Mouse (Mus musculus): ENCODE results near the gene Gstt4. TPM values are rescaled to one million over a fixed set of nuclear protein-coding genes. Genes with fewer than 3 reads are reported as not detected.
"Not testable (repeated sequence)": the region's sequence is repeated elsewhere in the genome, so short reads cannot be mapped to it uniquely, and the experiment has no call there.

Gstt4 gene
- polyA plus RNA-seq, 1 experiment from 2014 or later = not detected

DNA sequence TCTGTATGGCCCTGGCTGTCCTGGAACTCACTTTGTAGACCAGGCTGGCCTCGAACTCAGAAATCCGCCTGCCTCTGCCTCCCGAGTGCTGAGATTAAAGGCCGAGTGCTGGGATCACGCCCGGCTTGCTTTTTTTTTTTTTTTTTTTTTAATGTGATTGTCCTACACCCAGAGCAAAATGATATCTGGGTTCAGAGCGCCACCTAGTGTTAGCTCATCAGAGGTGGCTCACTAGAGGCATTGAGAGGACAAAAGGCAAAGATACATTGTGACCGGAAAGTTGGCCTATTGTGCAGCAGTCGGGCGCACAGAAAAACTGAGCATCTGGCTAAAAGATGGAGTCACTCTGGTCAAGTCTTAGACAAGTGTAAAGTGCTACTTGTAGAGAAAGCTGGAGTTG lies 31.1 kb upstream of the Gstt4 start:
- peaks cover 21% of the 10 kb centered on the region for H3K36me3 ChIP-seq
- peak; percentile 46 for ATAC-seq
- H3K4me2 ChIP-seq = no peak overlapping the region
- WGBS (ENCODE audit: insufficient replicate concordance) = 17% methylated on average over 10 of the region's 10 CpGs
- peaks cover 28% of the 10 kb centered on the region; the same call in 1 of the 2 replicates for H3K27me3 ChIP-seq (replicated peaks)
- H3K9ac ChIP-seq = no peak overlapping the region
- no peak overlapping the region for H3K4me3 ChIP-seq
- H3K9me3 ChIP-seq (replicated peaks) = no peaks in the 10 kb centered on the region
- H3K27ac ChIP-seq = no peak overlapping the region
- H3K4me1 ChIP-seq = peaks cover 28% of the 10 kb centered on the region

DNA sequence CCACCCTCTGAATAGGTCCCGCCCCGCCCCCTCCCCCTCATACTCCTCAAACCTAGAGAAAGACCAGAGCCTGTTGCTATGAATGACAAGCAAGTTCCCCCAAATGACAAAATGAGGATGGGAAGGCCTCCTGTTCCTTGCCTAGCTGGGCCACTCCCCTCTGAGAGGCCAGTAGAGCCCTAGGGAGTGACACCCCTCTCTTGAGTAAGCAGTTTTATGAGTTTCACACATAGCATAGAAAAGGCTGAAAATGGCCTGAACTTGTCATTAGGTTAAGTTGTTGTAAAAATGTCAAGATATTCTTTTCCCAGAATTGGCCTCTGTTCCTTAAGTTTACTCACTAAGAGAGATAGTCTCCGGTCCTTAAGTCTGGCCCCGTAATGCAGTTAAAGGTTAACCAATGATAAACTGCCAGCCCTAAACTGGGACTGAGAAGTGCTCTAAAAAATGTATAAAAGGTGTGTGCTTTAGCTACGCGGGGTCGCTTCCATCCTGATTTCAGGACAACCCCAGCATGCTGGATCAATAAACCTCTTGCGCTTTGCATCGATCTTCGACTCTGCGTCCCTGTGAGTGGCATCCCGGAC lies 30.3 kb upstream of the Gstt4 start:
- no peak for ATAC-seq
- no peak overlapping the region for H3K4me3 ChIP-seq
- peaks cover 22% of the 10 kb centered on the region for H3K4me1 ChIP-seq
- H3K27me3 ChIP-seq (replicated peaks) = peaks cover 28% of the 10 kb centered on the region; the same call in 1 of the 2 replicates
- H3K27ac ChIP-seq = no peak overlapping the region
- no peaks in the 10 kb centered on the region for H3K9me3 ChIP-seq (replicated peaks)
- 79% methylated on average over 12 of the region's 12 CpGs for WGBS (ENCODE audit: insufficient replicate concordance)
- no peak overlapping the region for H3K4me2 ChIP-seq
- H3K9ac ChIP-seq = no peak overlapping the region
- peaks cover 13% of the 10 kb centered on the region for H3K36me3 ChIP-seq

DNA sequence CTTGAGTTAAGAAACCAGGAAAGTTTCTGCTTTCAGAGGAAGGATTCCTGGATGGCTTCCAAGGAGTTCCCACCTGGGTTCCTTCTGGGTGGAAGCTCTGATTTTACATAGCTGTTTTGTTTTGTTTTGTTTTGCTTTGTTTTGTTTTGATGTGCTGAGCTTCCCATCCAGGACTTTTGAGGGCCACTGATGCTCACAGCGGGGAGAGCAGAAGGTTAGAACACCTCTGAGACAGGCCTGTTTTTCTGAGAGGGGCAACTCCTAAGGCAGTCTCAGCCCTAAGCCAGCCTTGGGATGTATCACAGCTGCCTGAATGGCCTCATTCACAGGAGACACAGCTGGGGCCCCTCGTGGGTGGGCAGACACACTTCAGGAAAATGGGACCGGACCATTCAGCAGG lies 29.3 kb upstream of the Gstt4 start:
- ATAC-seq = no peak
- H3K4me3 ChIP-seq = no peak overlapping the region
- no peak overlapping the region for H3K4me2 ChIP-seq
- peaks cover 28% of the 10 kb centered on the region; the same call in 1 of the 2 replicates for H3K27me3 ChIP-seq (replicated peaks)
- no peak overlapping the region for H3K9ac ChIP-seq
- H3K36me3 ChIP-seq = peaks cover 5% of the 10 kb centered on the region; the same call in 1 of the 2 replicates
- no peaks in the 10 kb centered on the region for H3K9me3 ChIP-seq (replicated peaks)
- H3K27ac ChIP-seq = no peak overlapping the region
- H3K4me1 ChIP-seq = peaks cover 18% of the 10 kb centered on the region
- 45% methylated on average over 3 of the region's 3 CpGs for WGBS (ENCODE audit: insufficient replicate concordance)

DNA sequence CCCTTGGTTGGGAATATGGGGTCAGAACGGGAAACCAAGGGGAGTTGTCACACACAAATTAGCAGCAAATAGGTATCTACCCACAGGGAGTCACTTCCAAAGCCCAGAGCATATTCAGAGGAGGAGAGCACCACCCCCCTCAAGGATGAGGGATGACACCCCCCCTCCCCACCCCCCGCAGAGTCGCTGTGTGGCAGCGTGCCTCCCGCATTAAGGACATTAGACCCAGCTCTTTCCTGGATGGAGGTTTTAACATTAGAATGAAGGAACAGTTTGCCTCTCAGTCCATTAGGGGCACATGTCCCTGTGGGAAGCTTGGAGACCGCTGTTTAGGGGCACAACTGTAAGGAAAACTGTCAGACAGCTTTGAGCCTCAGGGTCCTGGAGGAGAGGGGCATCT lies 28.7 kb upstream of the Gstt4 start:
- peaks cover 28% of the 10 kb centered on the region; the same call in 1 of the 2 replicates for H3K27me3 ChIP-seq (replicated peaks)
- no peak for ATAC-seq
- H3K27ac ChIP-seq = no peak overlapping the region
- no peak overlapping the region for H3K4me3 ChIP-seq
- H3K4me1 ChIP-seq = peaks cover 24% of the 10 kb centered on the region
- H3K36me3 ChIP-seq = no peaks in the 10 kb centered on the region
- H3K4me2 ChIP-seq = no peak overlapping the region
- 21% methylated on average over 6 of the region's 6 CpGs for WGBS (ENCODE audit: insufficient replicate concordance)
- no peak overlapping the region for H3K9ac ChIP-seq
- no peaks in the 10 kb centered on the region for H3K9me3 ChIP-seq (replicated peaks)

DNA sequence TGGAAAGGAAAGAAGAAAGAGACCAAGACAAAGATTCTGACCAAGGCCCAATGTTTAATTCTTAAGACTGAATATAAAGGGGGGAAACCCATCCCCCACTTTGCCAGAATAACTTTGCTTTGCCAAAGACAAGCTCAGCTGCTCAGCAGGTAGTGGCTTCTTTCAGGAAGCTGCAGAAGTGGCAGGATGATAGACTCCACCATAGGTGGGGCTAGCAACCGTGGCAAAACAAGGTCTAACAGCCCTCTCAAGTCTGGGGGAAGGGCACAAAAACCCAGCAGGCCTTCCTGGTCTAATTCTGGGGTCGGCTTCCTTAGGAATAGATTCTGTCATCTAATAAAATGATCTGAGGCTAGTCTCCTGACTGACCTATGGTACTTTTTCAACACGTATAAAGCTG lies 26.0 kb upstream of the Gstt4 start:
- no peak overlapping the region for H3K4me2 ChIP-seq
- no peaks in the 10 kb centered on the region for H3K9me3 ChIP-seq (replicated peaks)
- H3K36me3 ChIP-seq = no peaks in the 10 kb centered on the region
- H3K4me3 ChIP-seq = no peak overlapping the region
- H3K4me1 ChIP-seq = peaks cover 42% of the 10 kb centered on the region
- WGBS (ENCODE audit: insufficient replicate concordance) = 28% methylated on average over 3 of the region's 3 CpGs
- no peak overlapping the region for H3K27ac ChIP-seq
- peaks cover 28% of the 10 kb centered on the region; the same call in 1 of the 2 replicates for H3K27me3 ChIP-seq (replicated peaks)
- no peak overlapping the region for H3K9ac ChIP-seq
- ATAC-seq = no peak

DNA sequence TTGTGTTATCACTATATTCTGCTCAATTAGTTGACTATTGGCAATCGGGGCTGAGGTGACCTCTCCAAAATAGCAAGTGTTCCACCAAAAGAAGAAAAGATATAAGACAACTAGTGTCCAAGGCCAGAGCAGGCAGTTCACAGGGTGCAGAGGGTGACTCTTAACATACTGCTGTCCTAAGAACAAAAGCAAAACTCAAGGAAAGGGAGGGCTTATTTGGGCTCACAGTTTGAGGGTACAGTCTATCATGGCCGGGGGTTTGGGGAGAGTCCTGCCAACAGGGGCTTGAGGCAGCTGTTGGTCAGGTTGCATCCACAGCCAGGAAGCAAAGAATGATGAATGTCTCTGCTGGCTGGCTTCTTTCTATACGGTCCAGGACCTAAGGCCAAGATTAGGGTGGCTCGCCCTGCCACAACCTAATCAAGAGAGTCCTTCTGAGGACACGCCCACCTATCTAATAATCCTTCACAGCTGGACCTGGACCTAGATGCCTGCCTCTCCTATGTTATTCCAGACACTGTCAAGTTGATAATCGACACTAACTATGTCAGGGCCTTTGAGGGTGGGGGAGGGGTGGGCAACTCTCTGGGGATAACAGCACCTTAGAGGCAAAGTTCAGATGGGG lies 23.1 kb upstream of the Gstt4 start:
- no peak overlapping the region for H3K4me3 ChIP-seq
- no peaks in the 10 kb centered on the region for H3K36me3 ChIP-seq
- peaks cover 33% of the 10 kb centered on the region for H3K4me1 ChIP-seq
- H3K9ac ChIP-seq = no peak overlapping the region; the same call in 1 of the 2 replicates
- H3K4me2 ChIP-seq = peak overlapping the region; percentile 55
- WGBS (ENCODE audit: insufficient replicate concordance) = 35% methylated on average over 6 of the region's 6 CpGs
- peak overlapping the region; percentile 71 for H3K27ac ChIP-seq
- H3K27me3 ChIP-seq (replicated peaks) = peaks cover 14% of the 10 kb centered on the region
- H3K9me3 ChIP-seq (replicated peaks) = no peaks in the 10 kb centered on the region
- ATAC-seq = peak; percentile 98

DNA sequence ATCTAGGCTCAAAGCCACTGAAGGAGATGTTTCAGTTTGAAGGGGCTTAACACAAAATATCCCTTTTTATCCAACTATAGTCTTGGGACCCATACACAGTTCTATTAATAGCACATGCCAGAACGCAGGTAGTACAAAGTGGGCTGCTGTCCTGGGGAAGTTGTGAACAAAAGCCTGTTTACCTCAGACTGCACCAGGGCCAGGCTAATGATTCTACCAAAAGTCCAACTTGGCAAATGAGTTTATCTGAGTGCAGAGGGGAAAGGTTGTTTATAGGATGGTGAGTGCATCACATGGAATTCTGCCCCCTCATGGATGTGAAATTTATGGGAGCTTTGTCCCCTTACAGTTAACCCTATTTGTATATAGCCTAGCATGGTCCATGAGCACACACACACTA lies 22.5 kb upstream of the Gstt4 start:
- Histone ChIP-seq H3K4me2 (peak overlapping the region; percentile 55; the same call in 1 of the 2 replicates), H3K9me3 (replicated peaks) (no peaks in the 10 kb centered on the region), H3K27me3 (replicated peaks) (peaks cover 9% of the 10 kb centered on the region), H3K9ac (no peak overlapping the region; the same call in 1 of the 2 replicates), H3K27ac (peak overlapping the region; percentile 69), H3K4me1 (peaks cover 33% of the 10 kb centered on the region), H3K36me3 (no peaks in the 10 kb centered on the region), H3K4me3 (no peak overlapping the region)
- 85% methylated on average over 1 of the region's 1 CpGs for WGBS (ENCODE audit: insufficient replicate concordance)
- ATAC-seq = no peak

DNA sequence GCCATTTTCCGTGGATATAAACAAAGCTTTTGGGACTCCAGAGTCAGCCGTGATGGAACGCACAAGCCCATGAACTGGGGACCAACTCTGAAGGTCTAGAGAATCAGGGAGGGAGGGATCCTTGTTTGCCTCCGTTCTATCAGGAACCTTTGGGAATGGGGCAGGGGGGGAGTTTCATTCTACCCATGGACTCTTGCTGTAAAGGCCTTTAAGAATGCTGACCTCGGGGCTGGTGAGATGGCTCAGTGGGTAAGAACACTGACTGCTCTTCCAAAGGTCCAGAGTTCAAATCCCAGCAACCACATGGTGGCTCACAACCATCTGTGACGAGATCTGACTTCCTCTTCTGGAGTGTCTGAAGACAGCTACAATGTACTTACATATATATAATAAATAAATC lies 21.6 kb upstream of the Gstt4 start:
- not testable (repeated sequence) for H3K9me3 ChIP-seq (replicated peaks); ATAC-seq; H3K27ac ChIP-seq; H3K4me3 ChIP-seq; H3K4me2 ChIP-seq; H3K9ac ChIP-seq; H3K27me3 ChIP-seq (replicated peaks); H3K36me3 ChIP-seq
- H3K4me1 ChIP-seq = peaks cover 33% of the 10 kb centered on the region
- WGBS (ENCODE audit: insufficient replicate concordance) = 67% methylated on average over 6 of the region's 6 CpGs

DNA sequence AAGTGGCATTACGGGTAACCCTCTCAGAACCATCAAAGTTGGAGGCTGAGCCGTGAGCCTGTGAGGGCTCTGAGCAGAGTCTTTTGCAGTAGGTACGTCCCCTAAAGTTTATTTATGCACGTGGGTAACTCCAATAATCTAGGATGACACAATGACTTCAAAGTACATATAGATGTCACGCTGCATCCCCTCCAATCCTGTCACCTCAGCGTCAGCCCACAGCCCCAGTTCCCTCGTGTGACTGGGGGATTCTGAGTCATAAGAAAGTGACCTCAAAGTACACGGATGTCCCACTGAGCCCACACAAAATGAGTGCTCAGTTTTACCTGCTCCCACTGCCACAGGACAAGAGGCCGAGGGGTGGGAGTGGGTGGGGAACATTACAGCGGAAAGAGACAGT lies 16.7 kb upstream of the Gstt4 start:
- Histone ChIP-seq H3K9ac (no peak overlapping the region), H3K36me3 (no peaks in the 10 kb centered on the region), H3K27me3 (replicated peaks) (peaks cover 11% of the 10 kb centered on the region), H3K4me3 (no peak overlapping the region), H3K27ac (no peak overlapping the region), H3K4me2 (no peak overlapping the region), H3K9me3 (replicated peaks) (no peaks in the 10 kb centered on the region), H3K4me1 (peaks cover 43% of the 10 kb centered on the region)
- no peak for ATAC-seq
- 72% methylated on average over 10 of the region's 10 CpGs for WGBS (ENCODE audit: insufficient replicate concordance)

DNA sequence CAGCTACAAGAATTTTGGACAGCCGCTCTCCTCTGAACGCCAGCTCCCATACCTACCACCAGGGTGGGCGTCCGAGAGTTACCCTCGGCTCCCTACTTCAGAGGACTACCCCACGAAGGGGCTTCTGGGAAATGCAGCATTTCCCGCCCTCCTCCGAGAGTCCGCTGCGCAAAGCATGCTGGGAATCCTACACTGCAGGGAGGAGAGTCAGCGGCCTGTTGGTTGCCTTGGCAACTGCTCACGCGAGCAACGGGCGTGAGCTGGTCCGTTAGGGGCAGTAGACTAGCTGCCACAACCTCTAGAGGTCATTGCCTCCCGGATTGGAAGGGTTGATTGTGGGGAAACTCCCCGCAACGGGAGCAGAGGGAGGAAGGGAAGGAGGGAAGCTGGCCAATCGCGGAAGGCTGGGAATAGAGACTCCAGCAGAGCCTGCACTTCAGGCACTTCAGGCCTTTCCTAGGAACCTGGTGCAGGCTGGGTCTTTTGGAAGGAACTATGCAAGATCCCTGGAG lies 15.0 kb upstream of the Gstt4 start, which contains the start of gene Gstt2:
Gstt2 (minus strand) TSS at position 177 of the 512 bp plus-strand sequence.
- Histone ChIP-seq H3K4me3 (peak within 1 kb of the TSS; percentile 65), H3K27ac (peak within 1 kb of the TSS; percentile 81), H3K9me3 (replicated peaks) (no peaks in the 10 kb centered on the region), H3K9ac (peak within 1 kb of the TSS; percentile 78), H3K4me1 (peaks cover 60% of the 10 kb centered on the region), H3K4me2 (peak within 1 kb of the TSS; percentile 86), H3K27me3 (replicated peaks) (peaks cover 24% of the 10 kb centered on the region), H3K36me3 (no peaks in the 10 kb centered on the region)
- under 1% methylated on average over 21 of the region's 21 CpGs for WGBS (ENCODE audit: insufficient replicate concordance)
- ATAC-seq = peak; percentile 85

DNA sequence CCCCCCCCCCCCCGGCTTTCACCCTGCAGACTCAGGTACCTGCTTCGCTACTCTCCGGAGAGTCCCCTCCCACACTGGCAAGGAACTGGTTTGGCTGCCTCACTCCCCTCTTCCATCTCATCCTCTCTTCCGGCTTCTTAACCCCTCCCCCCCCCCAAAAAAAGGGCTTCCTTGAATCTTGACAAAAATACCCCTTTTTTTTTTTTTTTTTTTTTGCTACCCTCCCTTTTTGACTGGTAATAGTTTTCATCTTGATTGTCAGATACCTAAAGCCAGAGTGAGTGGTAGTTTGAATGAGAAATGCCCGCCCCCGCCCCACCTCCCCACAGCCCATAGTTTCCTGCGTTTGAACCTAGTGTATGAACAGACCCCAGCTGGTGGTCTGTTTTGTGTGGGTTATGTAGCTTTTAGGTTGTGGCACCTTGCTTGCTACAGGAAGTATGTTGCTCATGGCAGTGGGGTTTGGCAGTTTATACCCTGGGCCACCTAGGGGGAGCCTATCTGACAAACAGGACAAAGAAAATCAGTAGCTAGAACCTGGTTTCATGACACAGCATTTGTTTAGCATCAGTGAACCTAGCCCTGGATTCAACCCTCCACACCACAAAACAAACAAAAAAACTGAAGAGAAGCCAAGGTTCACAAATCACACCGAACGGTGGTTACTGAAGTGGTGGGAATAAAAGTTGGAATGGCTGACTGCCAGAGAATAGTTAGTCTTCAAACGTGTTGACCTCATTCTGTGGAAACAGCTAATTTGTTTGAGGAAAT lies 13.6 kb upstream of the Gstt4 start:
- Histone ChIP-seq H3K36me3 (no peaks in the 10 kb centered on the region), H3K27me3 (replicated peaks) (peaks cover 24% of the 10 kb centered on the region), H3K9ac (peak overlapping the region; percentile 69; the same call in 1 of the 2 replicates), H3K4me2 (peak overlapping the region; percentile 86), H3K4me3 (peak overlapping the region; percentile 65), H3K4me1 (peaks cover 61% of the 10 kb centered on the region), H3K27ac (peak overlapping the region; percentile 81), H3K9me3 (replicated peaks) (no peaks in the 10 kb centered on the region)
- WGBS (ENCODE audit: insufficient replicate concordance) = 17% methylated on average over 9 of the region's 10 CpGs
- 0 out of 2 replicates have a peak, but pooled peaks have one; percentile 5 for ATAC-seq

DNA sequence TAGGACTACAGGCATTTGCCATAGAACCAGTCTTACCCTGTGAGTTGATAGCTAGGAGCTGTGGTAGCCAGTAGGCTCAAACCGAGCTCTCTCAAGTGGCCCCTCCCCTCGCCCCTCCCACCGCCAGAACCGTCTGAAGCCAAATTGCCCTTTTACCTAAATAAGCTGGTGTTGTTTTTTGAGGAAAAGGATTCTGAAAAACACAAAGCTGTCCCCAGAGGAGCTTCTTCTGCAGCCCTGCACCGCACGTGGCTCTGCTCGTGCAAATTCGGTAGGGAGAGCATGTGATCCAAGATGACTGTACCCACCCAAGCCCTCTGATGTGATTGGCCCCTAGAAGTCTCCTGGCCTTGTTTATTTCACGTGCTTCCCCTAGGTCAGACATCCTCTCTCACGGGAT lies 13.0 kb upstream of the Gstt4 start:
- peak overlapping the region; percentile 81 for H3K27ac ChIP-seq
- peak; percentile 69 for ATAC-seq
- peak overlapping the region; percentile 86 for H3K4me2 ChIP-seq
- H3K9me3 ChIP-seq (replicated peaks) = no peaks in the 10 kb centered on the region
- no peaks in the 10 kb centered on the region for H3K36me3 ChIP-seq
- H3K4me1 ChIP-seq = peaks cover 61% of the 10 kb centered on the region
- peak overlapping the region; percentile 69; the same call in 1 of the 2 replicates for H3K9ac ChIP-seq
- WGBS (ENCODE audit: insufficient replicate concordance) = under 1% methylated on average over 10 of the region's 10 CpGs
- H3K27me3 ChIP-seq (replicated peaks) = peaks cover 24% of the 10 kb centered on the region
- peak overlapping the region; percentile 65 for H3K4me3 ChIP-seq

Data from liver, embryonic 12.5 days (tissue).